8 mouse cellular contexts compared by ENCODE assay signal in genomic region chr7:80445492-80445891, GRCm38 (mm10). TPM values are rescaled to one million over a fixed set of nuclear protein-coding genes. Genes with fewer than 3 reads are reported as not detected.
DNase-seq lines count a peak whose midpoint lies in the region.

No protein-coding gene starts in this region.

- peak; percentile 79 for DNase-seq in 416B (ENCODE audit: low read depth)
- peak; percentile 78 for DNase-seq in embryo, embryonic 10 days (ENCODE audit: low spot score)
- peak; percentile 51 for DNase-seq in heart, postnatal 25 days (ENCODE audit: low spot score)
- DNase-seq in lung, postnatal 36 days, result peak; percentile 79
- no peak for DNase-seq in left cerebral cortex, adult 18-20 months (ENCODE audit: low spot score in 2 of 2)
- no peak for DNase-seq in cerebellum, adult 9-11 months
- no peak for DNase-seq in left cerebral cortex, postnatal 4 days
- DNase-seq in kidney, adult 9 months, result no peak

- intact Hi-C loops in heart, postnatal 25 days (cut with DNase I), result no loop called here
- intact Hi-C loops in left cerebral cortex, postnatal 4 days (cut with DNase I), result no loop called here

RNA-seq across cellular contexts. Expression of gene Furin, which starts 40.3 kb away (rescaled TPM):
- total RNA-seq in heart, postnatal 25 days (2021), result 100 to 1,000 TPM; 106 to 118 TPM
- 10 to 100 TPM; 37.1 to 39.9 TPM for total RNA-seq in left cerebral cortex, adult 18-20 months (2021)
- 10 to 100 TPM; 41.5 to 44.8 TPM for total RNA-seq in left cerebral cortex, postnatal 4 days (2021)

RNA-seq across cellular contexts. Expression of gene Fes, which starts 57.7 kb away (rescaled TPM):
- 10 to 100 TPM; 11.9 to 13.6 TPM for total RNA-seq in heart, postnatal 25 days (2021)
- 1 to 10 TPM; 4.5 to 5.8 TPM for total RNA-seq in left cerebral cortex, adult 18-20 months (2021)
- 1 to 10 TPM; 5.2 to 7.5 TPM for total RNA-seq in left cerebral cortex, postnatal 4 days (2021)

Comparison
In these comparisons a context has a peak if more than half of its experiments do, and no peak if none do; other contexts are left out.
1. DNase-seq: peak in 416B (single experiment), embryo, embryonic 10 days (single experiment), heart, postnatal 25 days (single experiment) and lung, postnatal 36 days (single experiment); none in left cerebral cortex, adult 18-20 months (0 of 2), cerebellum, adult 9-11 months (single experiment), left cerebral cortex, postnatal 4 days (single experiment) and kidney, adult 9 months (single experiment).